Mouse (Mus musculus): ENCODE measurements around the gene Birc5. TPM values are rescaled to one million over a fixed set of nuclear protein-coding genes. Genes with fewer than 3 reads are reported as not detected.

Birc5 gene
- polyA plus RNA-seq, 1 experiment from 2014 or later = 215 TPM

Other genes with a start within 250 kb of the Birc5 start
- gene Tnrc6c, start 195.0 kb upstream of the Birc5 start, polyA plus RNA-seq (2015; fragmentation: Nextera tagmentation; extraction: Ambion mirVana) = 6.6 and 7.3 TPM in 2 replicates
- gene Tmc8, start 67.2 kb upstream of the Birc5 start, polyA plus RNA-seq (2015; fragmentation: Nextera tagmentation; extraction: Ambion mirVana) = 2.7 and 3.8 TPM in 2 replicates
- gene Tmc6, start 67.1 kb upstream of the Birc5 start, polyA plus RNA-seq (2015; fragmentation: Nextera tagmentation; extraction: Ambion mirVana) = 20.9 and 28.3 TPM in 2 replicates
- gene 6030468B19Rik, start 51.6 kb upstream of the Birc5 start, polyA plus RNA-seq (2015; fragmentation: Nextera tagmentation; extraction: Ambion mirVana) = 0.34 and 0.65 TPM in 2 replicates
- 0.97 and 1.5 TPM in 2 replicates for gene Gm20708, start 39.6 kb upstream of the Birc5 start, polyA plus RNA-seq (2015; fragmentation: Nextera tagmentation; extraction: Ambion mirVana)
- 84.6 and 105 TPM in 2 replicates for gene Syngr2, start 39.6 kb upstream of the Birc5 start, polyA plus RNA-seq (2015; fragmentation: Nextera tagmentation; extraction: Ambion mirVana)
- gene Afmid, start 23.3 kb upstream of the Birc5 start, polyA plus RNA-seq (2015; fragmentation: Nextera tagmentation; extraction: Ambion mirVana) = 15.1 and 16.6 TPM in 2 replicates
- 92.9 and 102 TPM in 2 replicates for gene Tk1, start 23.2 kb upstream of the Birc5 start, polyA plus RNA-seq (2015; fragmentation: Nextera tagmentation; extraction: Ambion mirVana)
- not detected in 2 replicates for gene Tmem235, start 11.5 kb downstream of the Birc5 start, polyA plus RNA-seq (2015; fragmentation: Nextera tagmentation; extraction: Ambion mirVana)
- 5.5 and 6.4 TPM in 2 replicates for gene Tha1, start 24.2 kb downstream of the Birc5 start, polyA plus RNA-seq (2015; fragmentation: Nextera tagmentation; extraction: Ambion mirVana)
- 6.7 and 10.9 TPM in 2 replicates for gene Socs3, start 120.8 kb downstream of the Birc5 start, polyA plus RNA-seq (2015; fragmentation: Nextera tagmentation; extraction: Ambion mirVana)
- gene Pgs1, start 137.0 kb downstream of the Birc5 start, polyA plus RNA-seq (2015; fragmentation: Nextera tagmentation; extraction: Ambion mirVana) = 21.9 and 26.8 TPM in 2 replicates